Mouse (Mus musculus) hematopoietic multipotent progenitor cell, adult 10-12 weeks (in vitro differentiated cells): ENCODE data around the gene St3gal6. TPM values are rescaled to one million over a fixed set of nuclear protein-coding genes. Genes with fewer than 3 reads are reported as not detected.

Experiments used
- polyA plus RNA-seq: library from polyadenylated mRNA; stranded (reverse); fragments of >175 nt; gene quantifications from 2 replicates; pipeline ENCODE4 v1.2.3, GENCODE M21; 2012; ENCODE audit warnings: low replicate concordance

Gene St3gal6
- polyA plus RNA-seq = 57.2 and 67.0 TPM in 2 replicates

GRCm38 (mm10) chr16:58523972-58524850 lies at the start of gene St3gal6:
Gene St3gal6 (minus strand): TSS chr16:58524243.

Other genes starting within 250 kb of the St3gal6 start
- 0.59 and 0.72 TPM in 2 replicates for gene Dcbld2, start 115.8 kb downstream of the St3gal6 start, polyA plus RNA-seq
- not detected in 2 replicates for gene Gm813, start 92.7 kb upstream of the St3gal6 start, polyA plus RNA-seq
- gene E330017A01Rik, start 114.5 kb upstream of the St3gal6 start, polyA plus RNA-seq = not detected in 2 replicates
- 7.4 and 15.5 TPM in 2 replicates for gene Cpox, start 146.0 kb upstream of the St3gal6 start, polyA plus RNA-seq
- 0.18 and 0.24 TPM in 2 replicates for gene Gpr15, start 194.8 kb upstream of the St3gal6 start, polyA plus RNA-seq
- gene Cldnd1, start 203.7 kb upstream of the St3gal6 start, polyA plus RNA-seq = 2.6 and 3.2 TPM in 2 replicates
- not detected in 2 replicates for gene Olfr172, start 238.9 kb upstream of the St3gal6 start, polyA plus RNA-seq